Mouse (Mus musculus) megakaryocyte, embryonic 14.5 days (primary cell): Measurements from ENCODE around the gene 1810037I17Rik.

Source experiments
- FLI1 ChIP-seq: IDR thresholded peaks from 2 replicates; pipeline ENCODE4 v1.6.1; 2012; ENCODE audit warnings: low read length, inconsistent platforms, mixed read lengths
- GATA1 ChIP-seq: IDR thresholded peaks from 3 replicates; pipeline ENCODE4 v1.6.1; 2012; ENCODE audit warnings: mixed read lengths, low read length, inconsistent platforms, borderline replicate concordance

- TF ChIP-seq GATA1 (no peak), FLI1 (no peak)
Observed at GRCm38 (mm10) chr3:122932466-122932865, 8.5 kb downstream of the 1810037I17Rik start.
